Mouse (Mus musculus) midbrain, embryonic 11.5 days (tissue): ENCODE measurements around the gene Fbxo27. TPM values are rescaled to one million over a fixed set of nuclear protein-coding genes. Genes with fewer than 3 reads are reported as not detected.

Experiments
- ATAC-seq: fragments of 200-750 bp; cut with Nextera tagmentation; 2 replicates; pipeline ENCODE4 v1.8.0; 2017; ENCODE audit warnings: moderate TSS enrichment, moderate library complexity; ENCODE audit not compliant: low FRiP score
- DNase-seq: peaks from one replicate; pipeline ENCODE4 v3.0.0; 2015; ENCODE audit warnings: low spot score; ENCODE audit errors: missing footprints
- H3K27ac ChIP-seq: fragments of 300-500 bp; sonication (generic); 2 replicates; pipeline ENCODE4 v1.5.1; 2014; ENCODE audit warnings: low read depth, low read length
- H3K27me3 ChIP-seq: fragments of 300-500 bp; sonication (generic); 2 replicates; pipeline ENCODE4 v1.6.1; 2014; ENCODE audit warnings: mild to moderate bottlenecking, low read length, moderate library complexity, mixed read lengths; ENCODE audit not compliant: control insufficient read depth, insufficient read depth
- H3K36me3 ChIP-seq: fragments of 300-500 bp; sonication (generic); 2 replicates; pipeline ENCODE4 v1.6.1; 2014; ENCODE audit warnings: mild to moderate bottlenecking, low read length, moderate library complexity, mixed read lengths; ENCODE audit not compliant: control insufficient read depth, insufficient read depth
- H3K4me1 ChIP-seq: fragments of 300-500 bp; sonication (generic); 2 replicates; pipeline ENCODE4 v1.6.1; 2014; ENCODE audit warnings: low read length; ENCODE audit not compliant: control insufficient read depth, insufficient read depth
- H3K4me2 ChIP-seq: fragments of 300-500 bp; sonication (generic); 2 replicates; pipeline ENCODE4 v1.6.1; 2014; ENCODE audit warnings: mild to moderate bottlenecking, moderate library complexity
- H3K4me3 ChIP-seq: fragments of 300-500 bp; sonication (generic); 2 replicates; pipeline ENCODE4 v1.5.1; 2014; ENCODE audit warnings: low read depth, low read length
- H3K9ac ChIP-seq: fragments of 300-500 bp; sonication (generic); 2 replicates; pipeline ENCODE4 v1.6.1; 2014; ENCODE audit warnings: low read length
- H3K9me3 ChIP-seq: fragments of 300-500 bp; sonication (generic); 2 replicates; pipeline ENCODE4 v1.6.1; 2016; ENCODE audit warnings: low read length; ENCODE audit not compliant: control insufficient read depth
- WGBS: fragments of 180-500 bp; shearing (Covaris S2); extraction: QIAGEN DNeasy Blood & Tissue Kit; methylation state at CpG from one replicate; pipeline ENCODE4 v1.1.7; 2014; 5-methylcytosine and 5-hydroxymethylcytosine counted together
- polyA plus RNA-seq: library from polyadenylated mRNA; unstranded; fragments of >200 nt; fragmentation: Nextera tagmentation; extraction: Ambion mirVana; gene quantifications from 2 replicates; pipeline ENCODE4 v1.2.1, GENCODE M21; 2014

Fbxo27 gene
- polyA plus RNA-seq, 1 experiment from 2014 or later, result 3.8 TPM

DNA sequence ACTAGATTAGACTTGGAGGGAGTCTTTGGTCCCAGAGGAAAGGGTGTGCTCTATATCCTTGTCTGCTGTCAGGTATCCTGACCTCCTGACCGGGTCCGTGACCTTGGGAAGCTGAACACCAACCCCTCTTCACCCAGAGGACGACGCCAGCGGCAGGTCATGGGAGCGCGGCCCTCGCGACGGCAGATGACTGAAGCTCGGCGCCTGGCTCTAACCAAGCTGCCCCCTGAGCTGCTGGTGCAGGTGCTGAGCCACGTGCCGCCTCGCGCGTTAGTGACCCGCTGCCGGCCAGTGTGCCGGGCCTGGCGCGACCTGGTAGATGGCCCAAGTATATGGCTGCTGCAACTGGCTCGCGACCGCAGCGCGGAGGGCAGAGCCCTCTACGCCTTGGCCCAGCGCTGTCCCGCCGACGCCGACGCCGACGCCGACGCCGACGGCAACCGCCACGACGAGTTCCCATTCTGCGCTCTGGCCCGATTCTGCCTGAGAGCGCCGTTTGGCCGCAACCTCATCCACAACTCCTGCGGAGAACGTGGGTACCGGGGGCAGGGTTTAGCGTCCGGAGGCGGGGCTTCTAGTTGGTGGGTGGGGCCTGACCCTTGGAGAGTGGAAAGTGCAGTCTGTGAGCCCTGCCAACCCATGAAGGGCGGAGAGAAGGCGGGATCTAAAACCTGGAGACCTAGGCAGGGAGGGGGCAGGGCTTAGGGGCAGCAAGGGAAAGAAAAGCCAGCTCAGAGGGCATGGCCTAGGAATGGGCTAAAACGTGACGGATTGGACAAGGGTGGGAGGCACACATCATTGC, 39.9 kb downstream of the Fbxo27 start:
- Histone ChIP-seq H3K27ac (no peak overlapping the region), H3K27me3 (peaks cover 3% of the 10 kb centered on the region), H3K36me3 (no peaks in the 10 kb centered on the region), H3K4me2 (peak overlapping the region; percentile 67), H3K9ac (peak overlapping the region; percentile 57), H3K9me3 (no peaks in the 10 kb centered on the region), H3K4me3 (peak overlapping the region; percentile 39), H3K4me1 (peaks cover 7% of the 10 kb centered on the region; the same call in 1 of the 2 replicates)
- DNase-seq, result peak; percentile 97
- peak; percentile 87 for ATAC-seq
- 2% methylated on average over 58 of the region's 58 CpGs for WGBS

GRCm38 (mm10) chr7:28733211-28733610, 40.6 kb downstream of the Fbxo27 start:
- Histone ChIP-seq H3K27me3 (peaks cover 3% of the 10 kb centered on the region), H3K4me2 (peak overlapping the region; percentile 67), H3K4me1 (peaks cover 7% of the 10 kb centered on the region; the same call in 1 of the 2 replicates), H3K36me3 (0 out of 2 replicates have a peak, but pooled peaks cover 2% of the 10 kb centered on the region), H3K4me3 (peak overlapping the region; percentile 39), H3K9me3 (no peaks in the 10 kb centered on the region), H3K9ac (peak overlapping the region; percentile 57), H3K27ac (no peak overlapping the region)
- DNase-seq, result no peak
- 6% methylated on average over 11 of the region's 11 CpGs for WGBS
- peak; percentile 47; the same call in 1 of the 2 replicates for ATAC-seq

DNA sequence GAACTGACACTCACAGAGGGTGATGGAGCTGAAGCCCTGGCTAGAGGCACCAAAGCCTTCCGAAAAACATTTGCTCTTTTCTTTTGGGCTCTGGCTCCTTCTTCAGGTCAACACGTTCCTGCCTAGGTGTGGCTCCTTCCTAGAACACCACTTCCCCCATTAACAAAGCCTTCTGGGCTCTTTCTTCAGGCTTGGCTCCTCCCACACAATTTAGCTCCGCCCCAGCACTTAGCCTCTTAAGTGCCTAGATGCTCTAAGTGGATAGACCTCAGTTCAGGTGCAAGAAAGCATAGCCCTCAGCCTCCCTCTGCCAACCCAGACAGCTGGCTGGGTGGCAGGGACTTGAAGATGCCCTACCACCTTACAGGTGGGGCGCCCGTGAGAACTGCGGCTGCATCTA, 43.1 kb downstream of the Fbxo27 start:
- Histone ChIP-seq H3K4me1 (peaks cover 7% of the 10 kb centered on the region; the same call in 1 of the 2 replicates), H3K36me3 (0 out of 2 replicates have a peak, but pooled peaks cover 3% of the 10 kb centered on the region), H3K4me3 (no peak overlapping the region), H3K9me3 (no peaks in the 10 kb centered on the region), H3K27me3 (peaks cover 3% of the 10 kb centered on the region), H3K4me2 (no peak overlapping the region), H3K9ac (no peak overlapping the region), H3K27ac (no peak overlapping the region)
- 85% methylated on average over 6 of the region's 6 CpGs for WGBS
- DNase-seq (peak; percentile 44), ATAC-seq (no peak)

- no peak overlapping the region for H3K4me3 ChIP-seq
- no peak overlapping the region for H3K27ac ChIP-seq
- ATAC-seq (no peak), DNase-seq (peak; percentile 35)
- peaks cover 10% of the 10 kb centered on the region for H3K4me1 ChIP-seq
- H3K27me3 ChIP-seq, result no peaks in the 10 kb centered on the region
- no peaks in the 10 kb centered on the region for H3K9me3 ChIP-seq
- no peak overlapping the region for H3K9ac ChIP-seq
- H3K4me2 ChIP-seq, result no peak overlapping the region
- 0 out of 2 replicates have a peak, but pooled peaks cover 3% of the 10 kb centered on the region for H3K36me3 ChIP-seq
- WGBS, result 95% methylated on average over 21 of the region's 21 CpGs
Observed at GRCm38 (mm10) chr7:28739829-28740228, 47.2 kb downstream of the Fbxo27 start.

DNA sequence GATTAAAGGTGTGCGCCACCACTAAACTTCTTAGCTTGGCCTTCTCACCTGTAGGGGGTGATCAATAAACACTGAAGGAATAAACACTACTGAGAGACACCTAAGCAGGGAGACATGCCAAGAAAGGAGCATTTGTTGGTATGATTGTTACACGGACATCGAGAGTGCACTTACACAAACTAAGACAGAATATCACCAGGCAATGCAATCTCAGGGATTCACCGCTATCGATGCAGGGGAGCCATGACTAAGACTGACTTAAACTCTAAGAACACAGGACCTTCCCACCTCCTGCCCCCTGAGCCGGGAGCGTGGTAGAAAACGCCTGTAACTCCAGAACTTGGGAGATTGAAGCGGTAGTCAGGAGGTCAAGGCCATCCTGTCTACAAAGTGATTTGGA, 48.3 kb downstream of the Fbxo27 start:
- Histone ChIP-seq H3K36me3 (peaks cover 3% of the 10 kb centered on the region; the same call in 1 of the 2 replicates), H3K9ac (peak overlapping the region; percentile 73), H3K4me2 (peak overlapping the region; percentile 84), H3K4me3 (peak overlapping the region; percentile 50), H3K27me3 (no peaks in the 10 kb centered on the region), H3K9me3 (no peaks in the 10 kb centered on the region), H3K27ac (no peak overlapping the region), H3K4me1 (peaks cover 10% of the 10 kb centered on the region)
- ATAC-seq, result no peak
- WGBS, result 48% methylated on average over 9 of the region's 9 CpGs
- DNase-seq, result no peak

GRCm38 (mm10) chr7:28741368-28741708, 48.7 kb downstream of the Fbxo27 start:
- peak overlapping the region; percentile 50 for H3K4me3 ChIP-seq
- H3K4me2 ChIP-seq, result peak overlapping the region; percentile 84
- H3K9ac ChIP-seq, result peak overlapping the region; percentile 73
- H3K9me3 ChIP-seq, result no peaks in the 10 kb centered on the region
- H3K27me3 ChIP-seq, result no peaks in the 10 kb centered on the region
- H3K27ac ChIP-seq, result no peak overlapping the region
- DNase-seq (no peak), ATAC-seq (peak; percentile 30)
- WGBS, result 2% methylated on average over 13 of the region's 13 CpGs
- H3K36me3 ChIP-seq, result peaks cover 5% of the 10 kb centered on the region; the same call in 1 of the 2 replicates
- H3K4me1 ChIP-seq, result peaks cover 10% of the 10 kb centered on the region

DNA sequence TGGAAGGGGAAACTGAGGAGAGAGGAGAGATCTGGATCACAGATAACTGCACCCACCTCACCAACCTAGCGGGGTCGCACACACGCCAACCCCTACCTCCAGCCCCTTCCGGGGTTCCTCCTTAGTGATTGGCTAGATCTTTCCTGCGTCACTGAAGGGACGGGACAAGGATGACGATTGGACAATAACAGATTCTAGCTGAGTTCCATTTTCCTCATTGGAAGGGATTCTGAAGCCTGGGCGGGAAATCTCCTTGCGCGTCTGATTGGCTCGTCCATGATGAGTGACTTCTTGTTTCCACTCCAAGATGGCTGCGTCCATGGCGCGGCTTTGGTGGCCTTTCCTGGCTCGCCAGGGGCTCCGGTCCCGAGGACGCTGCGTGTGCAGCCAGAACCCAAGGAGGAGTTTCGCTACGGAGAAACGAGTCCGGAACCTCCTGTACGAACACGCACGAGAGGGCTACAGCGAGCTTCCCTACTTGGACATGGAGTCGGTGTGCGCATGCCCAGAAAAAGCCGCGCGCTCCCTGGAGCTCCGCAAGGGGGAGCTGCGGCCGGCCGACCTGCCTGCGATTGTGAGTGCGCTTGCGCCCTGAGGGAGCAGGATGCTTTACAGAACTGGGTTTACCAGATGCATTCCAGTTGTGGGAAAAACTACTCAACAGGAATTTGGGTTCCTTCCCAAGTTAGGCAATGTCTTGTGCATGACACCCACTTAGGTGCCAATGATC, 49.2 kb downstream of the Fbxo27 start, which contains the start of the genes Mrps12 and Sars2:
Mrps12 (minus strand) TSS at position 112 of the 730 bp plus-strand sequence.
Sars2 (plus strand) TSS at position 284 of the 730 bp plus-strand sequence.
- ATAC-seq (peak; percentile 99), DNase-seq (peak; percentile 99)
- Histone ChIP-seq H3K36me3 (peaks cover 5% of the 10 kb centered on the region; the same call in 1 of the 2 replicates), H3K4me3 (peak within 1 kb of the TSS; percentile 50), H3K27ac (peak within 1 kb of the TSS; percentile 22; the same call in 1 of the 2 replicates), H3K4me2 (peak within 1 kb of the TSS; percentile 84), H3K9ac (peak within 1 kb of the TSS; percentile 73), H3K4me1 (peaks cover 10% of the 10 kb centered on the region), H3K27me3 (no peaks in the 10 kb centered on the region), H3K9me3 (no peaks in the 10 kb centered on the region)
- 0% methylated on average over 39 of the region's 39 CpGs for WGBS
